Mouse (Mus musculus): ENCODE results near the gene Nisch. TPM values are rescaled to one million over a fixed set of nuclear protein-coding genes. Genes with fewer than 3 reads are reported as not detected.
A peak's percentile ranks its signal among the peaks of the same experiment; 100 is the strongest.

Gene Nisch
- polyA plus RNA-seq, 1 experiment: 10.6 TPM

- H3K36me3 ChIP-seq (ENCODE audit: control insufficient read depth): peaks cover 38% of the 10 kb centered on the region
- peak overlapping the region; percentile 86 for H3K4me3 ChIP-seq (replicated peaks)
- H3K27me3 ChIP-seq (ENCODE audit: control insufficient read depth): no peaks in the 10 kb centered on the region
- no peaks in the 10 kb centered on the region for H3K9me3 ChIP-seq (ENCODE audit: control insufficient read depth, low read length)
- no peak for TF ChIP-seq GATA1 (IDR thresholded peaks at IDR 0.05; ENCODE audit: low read length)
- H3K4me1 ChIP-seq (ENCODE audit: control insufficient read depth): peaks cover 85% of the 10 kb centered on the region
Observed at GRCm38 (mm10) chr14:31128101-31128825, 88.5 kb downstream of the Nisch start.

GRCm38 (mm10) chr14:31126826-31127225, 89.9 kb downstream of the Nisch start:
- peaks cover 49% of the 10 kb centered on the region for H3K36me3 ChIP-seq (ENCODE audit: control insufficient read depth)
- no peaks in the 10 kb centered on the region for H3K27me3 ChIP-seq (ENCODE audit: control insufficient read depth)
- H3K4me3 ChIP-seq (replicated peaks): peak overlapping the region; percentile 52
- H3K4me1 ChIP-seq (ENCODE audit: control insufficient read depth): peaks cover 70% of the 10 kb centered on the region
- TF ChIP-seq TAL1 (IDR thresholded peaks at IDR 0.05; ENCODE audit: low read length) (no peak), GATA1 (IDR thresholded peaks at IDR 0.05; ENCODE audit: low read length) (no peak)
- no peaks in the 10 kb centered on the region for H3K9me3 ChIP-seq (ENCODE audit: control insufficient read depth, low read length)

GRCm38 (mm10) chr14:31125106-31126075, 91.4 kb downstream of the Nisch start:
- TF ChIP-seq TAL1 (IDR thresholded peaks at IDR 0.05; ENCODE audit: low read length): no peak
- no peak for TF ChIP-seq GATA1 (IDR thresholded peaks at IDR 0.05; ENCODE audit: low read length)
- Histone ChIP-seq H3K4me1 (ENCODE audit: control insufficient read depth) (peaks cover 56% of the 10 kb centered on the region), H3K27me3 (ENCODE audit: control insufficient read depth) (no peaks in the 10 kb centered on the region), H3K4me3 (replicated peaks) (peak overlapping the region; percentile 27), H3K36me3 (ENCODE audit: control insufficient read depth) (peaks cover 63% of the 10 kb centered on the region), H3K9me3 (ENCODE audit: control insufficient read depth, low read length) (no peaks in the 10 kb centered on the region)

Other genes with a start within 250 kb of the Nisch start
- gene Glt8d1, start 215.5 kb downstream of the Nisch start, polyA plus RNA-seq (2012): 0.10 and 0.19 TPM in 2 replicates
- gene Spcs1, start 215.3 kb downstream of the Nisch start, polyA plus RNA-seq (2012): 5.2 and 5.8 TPM in 2 replicates
- gene Pbrm1, start 197.8 kb downstream of the Nisch start, polyA plus RNA-seq (2012): 1.2 and 1.6 TPM in 2 replicates
- gene Gnl3, start 197.8 kb downstream of the Nisch start, polyA plus RNA-seq (2012): 0.74 and 1.2 TPM in 2 replicates
- 9.0 and 10.3 TPM in 2 replicates for gene Smim4, start 88.0 kb downstream of the Nisch start, polyA plus RNA-seq (2012)
- gene Nt5dc2, start 85.9 kb downstream of the Nisch start, polyA plus RNA-seq (2012): 16.8 and 31.6 TPM in 2 replicates
- 0.08 and 0.13 TPM in 2 replicates for gene Stab1, start 48.3 kb downstream of the Nisch start, polyA plus RNA-seq (2012)
- gene Tnnc1, start 8.6 kb downstream of the Nisch start, polyA plus RNA-seq (2012): 0.14 and 0.18 TPM in 2 replicates
- gene Sema3g, start 914 bp upstream of the Nisch start, polyA plus RNA-seq (2012): not detected in 2 replicates
- 0.21 and 0.27 TPM in 2 replicates for gene Phf7, start 34.4 kb upstream of the Nisch start, polyA plus RNA-seq (2012)
- 6.7 and 6.9 TPM in 2 replicates for gene Bap1, start 34.5 kb upstream of the Nisch start, polyA plus RNA-seq (2012)
- 0.01 TPM in 1 of 2 replicates, not detected in the other for gene Dnah1, start 107.0 kb upstream of the Nisch start, polyA plus RNA-seq (2012)
- gene Capn7, start 119.7 kb upstream of the Nisch start, polyA plus RNA-seq (2012): 0.11 and 0.19 TPM in 2 replicates
- 0.04 and 0.12 TPM in 2 replicates for gene Sh3bp5, start 219.1 kb upstream of the Nisch start, polyA plus RNA-seq (2012)